Mouse (Mus musculus) kidney, postnatal 4 days (tissue): ENCODE data around the gene Dab2ip.

ENCODE experiments used
- DNase-seq, 2 experiments: peaks; one replicate each; pipeline ENCODE4 v3.0.0; 2021; ENCODE audit warnings: mixed read lengths in 2 of 2

The Dab2ip gene

DNA sequence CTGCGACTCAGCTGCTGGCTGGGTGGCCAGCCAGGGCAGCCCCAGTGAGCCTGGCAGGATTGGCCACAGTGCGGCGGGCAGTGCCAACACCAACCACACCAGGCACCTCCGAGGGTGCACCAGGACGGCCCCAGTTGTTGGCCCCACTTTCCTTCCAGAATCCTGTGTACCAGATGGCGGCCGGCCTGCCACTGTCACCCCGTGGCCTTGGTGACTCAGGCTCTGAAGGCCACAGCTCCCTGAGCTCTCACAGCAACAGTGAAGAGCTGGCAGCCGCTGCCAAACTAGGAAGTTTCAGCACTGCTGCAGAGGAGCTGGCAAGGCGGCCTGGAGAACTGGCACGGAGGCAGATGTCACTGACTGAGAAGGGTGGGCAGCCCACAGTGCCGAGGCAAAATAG is 162.0 kb downstream of the Dab2ip start:
- no peak for DNase-seq

DNA sequence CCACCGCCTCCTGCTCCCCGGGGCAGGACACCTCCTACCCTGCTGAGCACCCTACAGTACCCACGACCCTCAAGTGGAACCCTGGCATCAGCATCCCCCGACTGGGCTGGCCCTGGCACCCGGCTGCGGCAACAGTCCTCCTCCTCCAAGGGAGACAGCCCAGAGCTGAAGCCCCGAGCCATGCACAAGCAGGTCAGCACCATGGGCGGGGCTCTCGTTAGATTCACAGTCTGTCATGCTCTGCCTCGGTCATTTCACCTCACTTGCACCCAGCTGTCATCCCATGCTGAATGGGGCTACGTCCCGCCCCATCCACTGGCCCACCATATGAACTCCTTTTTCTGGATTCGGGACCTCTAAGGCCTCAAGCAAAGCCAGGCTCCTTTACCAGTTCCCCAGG is 162.5 kb downstream of the Dab2ip start:
- DNase-seq = no peak

- no peak for DNase-seq
These were observed 162.9 kb downstream of the Dab2ip start for GRCm38 (mm10) chr2:35720956-35721355.

- DNase-seq = no peak
These were observed 164.8 kb downstream of the Dab2ip start for GRCm38 (mm10) chr2:35722821-35723220.

- no peak for DNase-seq
These were observed 165.2 kb downstream of the Dab2ip start for GRCm38 (mm10) chr2:35723267-35723666.

DNA sequence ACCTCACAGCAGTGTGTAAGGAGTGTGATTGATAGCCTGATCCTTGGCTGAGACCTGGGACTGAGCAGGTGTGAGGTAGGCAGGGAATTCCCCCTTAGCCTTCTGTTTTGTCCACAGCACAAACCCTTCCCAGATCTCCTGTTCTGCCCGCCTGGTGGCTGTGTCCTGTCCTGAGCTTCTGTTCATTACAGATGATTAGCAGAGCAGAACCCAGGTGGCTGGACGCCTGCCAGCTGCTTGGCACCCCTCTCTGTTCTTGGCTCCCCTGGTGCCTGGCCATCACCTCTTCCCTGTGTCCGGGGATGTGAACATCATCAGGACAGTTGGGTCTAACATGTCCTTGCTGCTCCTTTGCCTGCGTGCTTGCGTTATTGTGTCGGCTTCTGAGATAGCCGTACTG is 165.6 kb downstream of the Dab2ip start:
- peak in 1 of 2 experiments; percentile 35 for DNase-seq

DNA sequence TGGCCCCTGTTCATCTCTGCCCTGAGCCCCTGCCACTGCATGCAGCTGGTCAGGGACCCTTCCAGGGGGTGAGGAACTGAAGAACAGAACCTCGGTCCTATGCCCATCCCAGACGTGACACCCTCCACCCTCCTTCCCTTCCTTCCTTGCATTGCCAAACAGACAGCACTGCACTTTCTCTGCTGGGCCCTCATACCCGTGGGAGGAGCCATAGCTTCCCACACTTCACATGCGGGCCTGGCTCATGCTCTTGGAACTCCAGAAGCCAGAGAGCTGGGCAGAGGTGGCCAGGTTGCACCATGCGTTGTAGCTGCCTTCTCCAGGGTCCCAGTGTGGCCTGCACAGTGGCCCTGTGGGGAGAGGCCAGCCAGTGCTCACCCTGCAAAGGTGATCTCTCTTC is 170.6 kb downstream of the Dab2ip start:
- peak; percentile 35 to 57 for DNase-seq

- peak; percentile 72 to 81 for DNase-seq
These were observed 171.3 kb downstream of the Dab2ip start for GRCm38 (mm10) chr2:35729077-35730065.

GRCm38 (mm10) chr2:35731671-35732449 is 173.8 kb downstream of the Dab2ip start:
- DNase-seq = peak in 1 of 2 experiments; percentile 15

- DNase-seq = no peak
These were observed 176.9 kb downstream of the Dab2ip start for GRCm38 (mm10) chr2:35735001-35735400.

GRCm38 (mm10) chr2:35736061-35736460 is 178.0 kb downstream of the Dab2ip start:
- no peak for DNase-seq

GRCm38 (mm10) chr2:35737467-35738027 is 179.5 kb downstream of the Dab2ip start:
- peak; percentile 42 to 55 for DNase-seq

GRCm38 (mm10) chr2:35739669-35740254 is 181.7 kb downstream of the Dab2ip start:
- DNase-seq = peak in 1 of 2 experiments; percentile 33

GRCm38 (mm10) chr2:35745876-35746275 is 187.8 kb downstream of the Dab2ip start:
- DNase-seq = no peak

DNA sequence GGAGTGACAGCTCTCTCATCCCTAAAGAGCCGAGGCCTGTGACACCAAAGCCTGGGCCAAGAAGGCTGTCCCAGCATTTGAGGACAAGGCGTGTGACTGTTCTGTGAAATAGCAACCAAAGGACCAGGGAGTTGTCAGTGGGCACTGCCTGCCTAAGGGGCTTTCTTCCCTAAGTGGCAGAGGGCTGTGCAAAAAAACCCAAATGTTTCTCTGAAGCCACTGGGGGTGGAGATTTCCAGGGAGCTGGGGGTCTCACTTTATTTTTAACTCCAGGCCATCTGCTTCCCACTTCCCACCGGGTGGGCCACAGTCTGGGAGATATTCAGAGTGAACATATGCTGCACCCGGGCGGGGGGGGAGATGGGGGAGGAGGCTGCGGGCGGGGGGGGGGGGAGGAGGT is 188.6 kb downstream of the Dab2ip start:
- DNase-seq = no peak

- no peak for DNase-seq
These were observed 189.4 kb downstream of the Dab2ip start for GRCm38 (mm10) chr2:35747371-35748035.

DNA sequence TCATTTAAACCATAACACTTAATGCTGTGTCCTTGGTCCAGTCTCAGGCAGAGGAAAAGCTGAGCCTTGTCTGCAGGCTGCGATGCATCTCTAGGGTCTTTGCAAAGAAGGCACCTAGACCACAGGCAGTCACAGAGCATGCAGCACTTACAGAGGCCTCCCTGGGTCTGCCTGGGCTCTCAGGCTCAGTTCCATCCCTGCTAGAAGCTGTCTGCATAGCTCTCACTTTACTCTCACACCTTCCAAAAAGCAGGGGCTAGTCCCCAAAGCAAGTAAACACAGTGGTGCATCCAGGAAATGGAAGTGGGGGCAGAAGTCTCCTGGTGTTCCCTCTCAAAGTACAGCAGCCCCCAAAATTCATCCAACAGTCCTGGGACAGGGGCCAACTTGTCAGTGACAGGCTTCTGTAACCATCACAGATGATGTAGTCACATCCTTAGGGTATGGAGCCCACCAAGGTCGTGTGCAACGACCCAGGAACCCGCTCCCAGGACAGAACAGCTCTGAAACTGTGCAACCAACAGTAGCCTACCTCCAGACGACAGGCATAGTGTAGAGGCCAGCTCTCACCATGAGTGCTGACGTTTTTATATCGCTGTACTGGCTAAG is 192.6 kb downstream of the Dab2ip start:
- DNase-seq = no peak

GRCm38 (mm10) chr2:35751781-35752505 is 193.9 kb downstream of the Dab2ip start:
- no peak for DNase-seq

- peak in 1 of 2 experiments; percentile 11 for DNase-seq
These were observed 198.4 kb downstream of the Dab2ip start for GRCm38 (mm10) chr2:35756467-35756866.

GRCm38 (mm10) chr2:35760352-35760751 is 202.3 kb downstream of the Dab2ip start:
- DNase-seq = no peak

DNA sequence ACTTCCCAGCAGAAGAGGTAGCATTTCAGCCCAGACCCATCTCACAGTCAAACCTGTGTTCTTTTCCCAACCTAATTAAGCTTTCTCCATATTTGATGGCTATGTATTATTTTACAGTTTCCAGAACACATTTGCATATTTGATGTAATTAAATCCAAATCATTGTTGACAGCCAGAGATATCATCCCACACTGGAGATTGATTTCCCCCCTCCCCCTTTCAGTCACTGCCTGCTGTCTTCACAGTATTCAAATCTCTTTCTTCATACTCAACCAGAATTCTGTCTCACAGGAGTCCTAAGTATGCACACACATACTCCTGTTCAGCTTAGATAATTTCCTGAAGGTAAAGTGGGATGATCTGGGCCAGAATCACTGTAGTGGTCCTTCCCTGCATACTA is 202.8 kb downstream of the Dab2ip start:
- DNase-seq = no peak
